Mouse (Mus musculus) right cerebral cortex, postnatal 4 days (tissue): ENCODE measurements around the gene Pgc.
A peak's percentile ranks its signal among the peaks of the same experiment; 100 is the strongest.

Source experiments
- DNase-seq: peaks from one replicate; pipeline ENCODE4 v3.0.0-alpha.2; 2022

Gene Pgc

DNA sequence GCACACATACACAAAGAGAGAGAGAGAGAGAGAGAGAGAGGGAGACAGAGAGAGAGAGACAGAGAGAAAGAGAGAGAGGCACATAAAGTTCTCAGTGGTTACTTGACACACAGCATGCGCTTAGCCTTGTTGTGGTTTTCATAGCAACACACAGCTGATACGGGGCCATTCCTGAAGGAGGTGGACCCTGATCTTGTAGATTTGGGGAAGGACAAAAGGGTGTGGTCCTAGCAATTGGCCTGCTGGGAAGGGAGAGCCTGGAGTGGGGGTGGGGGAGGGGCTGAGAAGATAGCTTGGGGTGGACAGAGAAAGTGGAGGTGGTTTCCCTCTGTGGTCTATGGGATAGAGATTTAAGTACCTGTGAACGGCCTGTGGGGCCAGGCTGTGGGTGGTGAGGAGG is 16.6 kb upstream of the Pgc start:
- no peak for DNase-seq

DNA sequence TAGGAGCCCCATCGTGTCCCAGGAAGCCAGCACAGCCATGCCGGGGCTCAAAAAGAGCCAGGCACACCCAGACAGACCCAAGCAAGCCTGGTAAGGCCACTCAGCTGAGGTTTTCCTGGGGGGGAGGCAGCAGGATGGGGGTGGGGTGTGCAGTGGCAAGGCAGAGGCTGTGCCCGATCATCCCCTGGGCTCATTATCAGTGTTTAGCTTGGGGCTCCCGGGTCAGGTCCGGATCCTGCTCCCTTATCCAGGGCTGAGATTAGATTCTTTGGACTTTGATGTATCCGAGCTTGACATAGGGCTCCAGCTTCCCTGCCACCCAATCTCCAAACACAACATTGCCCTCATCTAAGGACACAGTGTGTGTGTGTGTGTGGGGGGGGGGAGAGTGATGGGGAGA is 14.8 kb upstream of the Pgc start:
- DNase-seq: no peak

DNA sequence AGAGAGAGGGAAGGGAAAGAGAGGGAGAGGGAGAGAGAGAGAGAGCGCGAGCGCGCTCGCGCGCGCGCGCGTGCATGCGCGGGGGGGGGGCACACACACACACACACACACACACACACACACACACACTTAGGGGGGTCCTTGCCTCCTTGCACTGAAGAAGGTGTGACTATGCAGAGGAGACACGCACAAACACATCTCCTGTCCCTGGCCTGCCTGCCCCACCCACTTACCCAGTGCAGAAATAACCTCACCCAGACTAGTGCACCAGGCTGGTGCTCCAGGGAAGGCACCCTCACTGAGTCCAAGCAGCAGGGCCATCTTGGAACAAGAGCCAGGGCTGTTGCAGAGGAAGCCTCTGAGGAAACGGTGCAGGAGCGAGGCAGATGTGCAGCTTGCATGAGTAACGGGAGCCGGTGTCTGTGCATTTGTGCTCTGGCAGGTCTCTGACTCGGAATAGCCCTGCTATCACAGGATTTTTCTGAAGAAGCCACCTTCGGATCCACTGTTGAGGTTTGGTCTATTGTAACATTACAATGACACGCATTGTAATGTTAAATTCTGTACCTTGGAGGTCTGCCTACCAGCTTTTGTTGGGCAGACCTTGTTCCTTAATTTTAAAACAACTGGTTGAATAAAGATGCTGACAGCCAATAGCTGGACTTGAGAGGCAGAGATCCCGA is 13.6 kb upstream of the Pgc start:
- DNase-seq: no peak

DNA sequence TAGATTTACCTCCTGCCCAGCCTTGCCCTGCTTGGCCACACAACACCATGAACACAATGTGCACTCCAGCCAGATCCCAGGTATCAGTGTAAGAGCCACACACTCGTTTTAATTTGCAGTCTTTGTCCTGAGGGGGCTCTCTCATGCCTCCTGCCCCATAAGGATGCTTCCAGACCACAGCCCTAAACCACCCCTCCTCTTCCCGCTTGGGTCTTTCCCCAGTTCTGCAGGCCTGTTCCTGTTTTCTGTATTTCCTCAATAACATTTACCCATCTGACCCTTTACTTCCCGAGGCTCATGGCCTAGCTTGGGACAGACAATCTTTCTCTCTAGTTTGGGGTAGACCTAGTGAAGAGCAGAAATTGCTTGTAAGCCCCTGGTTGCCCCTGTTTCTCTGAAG is 11.6 kb upstream of the Pgc start:
- no peak for DNase-seq

DNA sequence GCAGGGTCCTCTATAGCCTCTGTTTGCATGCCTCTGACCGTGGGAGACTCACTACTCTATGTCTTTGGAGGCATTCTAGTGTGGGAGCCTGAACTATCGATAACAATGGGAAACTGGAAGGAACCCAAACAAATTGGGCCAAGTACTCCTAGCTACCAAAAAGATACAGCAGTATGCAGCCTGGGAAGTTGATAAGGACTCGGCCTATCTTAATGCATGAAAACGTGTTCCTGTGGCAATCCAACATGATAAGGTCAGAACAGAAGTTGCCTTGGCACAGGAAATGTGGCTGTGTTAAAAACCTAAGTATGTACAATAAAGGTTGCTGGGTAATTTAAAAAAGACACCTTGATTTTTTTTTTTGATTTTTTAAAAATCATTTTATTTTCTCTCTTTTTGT is 5.5 kb upstream of the Pgc start:
- DNase-seq: no peak

DNA sequence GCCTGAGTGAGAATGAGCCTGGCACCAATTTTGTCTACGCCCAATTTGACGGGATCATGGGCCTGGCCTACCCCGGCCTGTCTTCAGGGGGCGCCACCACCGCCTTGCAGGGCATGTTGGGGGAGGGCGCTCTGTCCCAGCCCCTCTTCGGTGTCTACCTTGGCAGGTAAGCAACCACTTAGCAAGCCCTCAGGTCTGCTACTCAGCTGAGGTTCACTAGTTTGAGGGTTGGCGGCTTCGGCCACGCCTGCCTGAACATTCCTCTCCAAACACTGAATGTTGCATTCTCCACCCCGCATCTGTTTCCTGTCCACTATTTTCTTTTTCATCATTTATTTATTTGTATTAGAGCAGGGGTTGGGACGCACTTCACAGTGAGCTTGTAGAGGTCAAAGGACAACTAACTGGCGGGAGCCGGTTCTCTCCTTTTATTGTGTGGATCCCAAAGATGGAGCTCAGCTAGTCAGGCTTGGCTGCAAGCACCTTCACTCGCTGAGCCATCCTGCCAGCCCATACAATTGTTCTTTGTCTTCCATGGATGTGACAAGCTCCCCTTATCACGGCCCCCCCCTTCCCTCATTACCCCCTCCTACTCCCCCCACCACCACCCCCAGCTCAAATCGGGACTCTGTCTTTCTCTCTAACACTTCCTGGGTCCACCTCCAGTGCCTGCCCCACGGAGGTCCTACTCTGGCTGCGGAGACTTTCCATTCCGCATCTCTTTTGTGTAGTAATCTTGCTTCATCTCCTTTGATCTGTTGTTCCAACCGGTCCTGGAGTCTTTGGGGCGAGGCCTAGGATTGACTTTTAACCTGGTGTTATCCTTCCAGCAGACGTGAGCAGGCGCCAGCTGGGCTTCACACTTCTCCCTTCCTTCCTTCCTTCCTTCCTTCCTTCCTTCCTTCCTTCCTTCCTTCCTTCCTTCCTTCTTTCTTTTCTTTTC is 4.3 kb downstream of the Pgc start:
- no peak for DNase-seq

DNA sequence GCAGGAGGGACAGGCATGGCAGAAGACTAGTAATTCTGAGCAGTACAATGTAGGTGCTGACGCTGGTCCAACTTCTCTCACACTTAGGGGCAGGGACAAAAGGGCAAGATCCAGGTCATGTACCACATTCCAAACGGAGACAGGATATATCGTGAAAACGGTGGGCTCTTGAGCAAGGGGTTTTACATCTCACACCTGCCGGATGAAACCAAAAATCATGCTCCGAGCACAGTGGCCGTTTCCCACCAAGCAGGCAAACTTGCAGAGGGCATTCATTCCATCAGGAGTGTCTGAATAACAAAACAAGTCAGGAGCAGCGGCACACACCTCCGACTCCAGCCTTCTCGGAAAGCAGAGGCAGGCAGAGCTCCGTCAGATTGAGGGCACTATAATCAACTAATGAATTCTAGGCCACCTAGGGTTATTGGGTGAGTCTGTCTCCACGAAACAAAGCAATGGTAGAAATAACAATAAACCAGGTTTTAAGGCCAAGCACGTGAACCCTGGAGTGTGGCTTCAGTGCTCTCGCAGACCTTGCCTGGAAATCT is 9.0 kb downstream of the Pgc start:
- DNase-seq: no peak

DNA sequence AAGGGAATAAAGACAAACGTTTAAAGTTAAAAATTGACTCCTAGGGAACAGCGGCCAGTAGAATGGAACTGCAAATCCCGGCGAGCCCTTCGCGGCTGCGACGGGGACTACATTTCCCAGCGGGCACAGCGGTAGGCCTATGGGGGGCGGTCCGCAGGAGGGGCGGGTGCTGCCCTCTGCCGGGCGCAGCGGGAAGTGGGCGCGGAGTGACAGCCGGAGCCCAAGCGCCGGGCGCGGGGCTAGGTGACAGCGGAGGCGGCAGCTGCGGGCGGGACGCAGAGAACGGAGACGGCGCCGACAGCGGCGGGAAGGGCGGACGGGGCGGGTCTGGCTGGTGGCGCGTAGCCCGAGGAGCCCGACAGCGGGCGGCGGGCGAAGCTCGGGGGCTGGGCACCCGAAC is 10.2 kb downstream of the Pgc start, which contains the start of gene Tfeb:
Gene Tfeb (plus strand): TSS at position 175 of the 400 bp plus-strand sequence.
- peak; percentile 99 for DNase-seq

DNA sequence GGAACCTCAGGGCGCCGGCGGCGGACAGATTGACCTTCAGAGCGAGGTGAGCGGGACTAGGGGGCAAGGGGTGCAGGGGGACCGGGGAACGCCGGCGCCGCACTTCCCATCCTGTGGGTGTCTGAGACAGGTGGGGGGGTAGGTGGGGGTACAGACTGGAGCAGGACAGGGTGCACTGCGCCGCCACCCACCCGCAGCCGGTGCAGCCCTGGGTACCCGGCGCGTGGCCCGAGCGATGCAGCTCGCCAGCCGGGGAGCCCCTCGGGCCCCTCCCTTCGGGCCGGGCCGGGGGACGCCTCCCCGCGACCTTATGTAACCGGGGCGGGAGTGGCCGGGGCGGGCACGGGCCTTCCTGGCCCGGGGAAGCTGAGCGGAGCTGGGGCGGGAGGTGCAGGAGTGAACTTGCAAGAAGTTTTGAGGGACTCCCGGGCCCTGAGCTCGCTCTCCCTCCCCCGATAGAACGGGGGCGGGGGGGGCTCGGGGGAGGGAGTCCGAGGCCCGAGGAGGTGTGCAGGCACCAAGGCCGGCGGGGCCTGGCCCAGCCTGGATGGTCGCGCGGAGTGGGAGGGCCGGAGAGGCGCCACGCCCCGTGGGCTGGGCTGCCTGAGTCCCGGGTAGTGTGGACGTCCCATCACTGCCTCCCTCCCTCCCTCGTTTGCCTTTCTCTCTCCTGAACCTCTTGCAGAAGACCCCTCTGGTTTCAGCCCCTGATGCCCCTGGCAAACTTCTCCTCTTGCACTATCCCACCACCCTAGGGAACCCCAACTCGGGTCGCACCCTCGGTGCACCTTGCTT is 10.8 kb downstream of the Pgc start:
- peak; percentile 45 for DNase-seq

DNA sequence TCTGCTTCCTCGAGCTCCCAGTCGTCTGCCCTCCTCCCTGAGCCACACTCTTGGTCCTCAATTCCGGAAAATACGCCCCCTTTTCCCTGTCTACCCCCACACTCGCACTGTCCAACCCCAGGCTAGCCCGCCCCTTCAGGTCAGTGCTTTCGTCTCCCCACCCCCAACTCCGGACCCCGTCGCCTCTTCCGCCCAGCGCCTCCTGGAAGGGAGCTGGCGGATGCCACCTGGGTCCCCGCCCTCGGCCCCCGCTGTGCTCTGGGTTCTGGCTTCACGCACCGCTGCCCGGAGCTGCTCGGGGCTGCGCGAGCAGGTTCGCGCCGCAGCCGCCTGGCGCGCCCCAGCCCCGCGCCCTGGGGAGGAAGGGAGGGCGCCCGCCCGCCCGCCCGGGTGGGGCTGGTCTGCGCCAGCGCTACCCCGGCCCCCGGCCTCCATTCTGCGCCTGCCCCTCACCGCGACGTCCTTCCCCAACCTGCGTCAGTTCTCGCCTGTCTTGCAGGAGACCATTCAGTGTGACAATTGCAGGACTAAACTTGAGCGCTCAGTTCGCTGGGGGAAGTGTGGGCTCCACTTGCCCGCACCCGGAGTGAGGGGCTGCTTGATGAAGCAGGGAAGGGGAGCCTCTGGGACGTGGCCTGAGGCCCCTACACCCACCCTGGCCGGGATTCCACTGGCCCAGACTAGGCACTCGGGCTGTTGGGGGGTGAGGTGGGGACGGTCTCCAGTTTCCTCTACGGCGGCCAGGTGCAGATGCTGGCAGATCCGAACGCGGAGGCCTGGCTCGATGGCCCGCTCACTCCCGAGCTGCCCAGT is 11.6 kb downstream of the Pgc start:
- DNase-seq: peak; percentile 14

DNA sequence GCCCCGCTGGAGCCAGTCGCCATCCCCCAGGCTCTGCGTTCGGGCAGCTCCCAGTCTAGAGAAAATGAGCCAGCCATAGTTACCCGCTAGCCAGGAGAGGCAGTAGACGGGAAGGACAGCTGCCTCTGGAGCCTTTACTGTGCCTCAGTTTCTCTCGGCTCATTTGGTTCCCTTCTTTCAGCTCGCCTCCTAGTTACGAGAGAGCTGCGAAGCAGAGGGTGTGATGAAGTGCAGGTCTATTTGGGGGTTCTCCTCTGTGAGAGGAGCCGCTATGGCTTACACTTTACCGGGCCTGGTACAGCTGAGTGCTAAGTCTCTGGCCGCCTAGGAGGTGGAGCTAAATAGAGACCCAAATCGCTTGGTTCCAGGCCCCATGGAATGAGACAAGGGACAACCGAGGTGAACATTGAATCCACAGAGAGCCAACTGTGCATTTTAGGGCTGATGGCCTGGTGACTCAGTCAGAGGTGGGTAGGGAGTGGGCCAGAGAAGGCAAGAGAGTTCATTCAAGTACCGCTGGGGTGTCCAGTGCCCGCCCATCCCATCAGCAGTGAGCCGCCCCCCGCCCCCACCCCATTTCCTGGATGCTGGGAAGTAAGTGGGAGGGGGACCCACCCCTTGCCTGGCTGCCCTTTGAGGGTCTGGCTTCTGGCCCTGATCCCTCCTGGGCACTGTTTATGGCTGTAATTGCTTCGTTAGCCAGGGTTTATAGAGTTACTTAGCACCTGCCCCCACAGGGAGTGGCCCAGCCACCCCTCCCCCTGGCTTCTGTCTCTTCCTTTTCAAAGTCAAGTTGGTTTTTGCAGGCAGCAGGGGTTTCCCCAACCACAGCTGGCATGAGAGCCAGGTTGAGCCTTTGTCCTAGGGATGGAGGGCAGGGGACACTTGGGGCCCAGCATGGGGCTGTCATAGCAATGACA is 12.5 kb downstream of the Pgc start:
- no peak for DNase-seq

DNA sequence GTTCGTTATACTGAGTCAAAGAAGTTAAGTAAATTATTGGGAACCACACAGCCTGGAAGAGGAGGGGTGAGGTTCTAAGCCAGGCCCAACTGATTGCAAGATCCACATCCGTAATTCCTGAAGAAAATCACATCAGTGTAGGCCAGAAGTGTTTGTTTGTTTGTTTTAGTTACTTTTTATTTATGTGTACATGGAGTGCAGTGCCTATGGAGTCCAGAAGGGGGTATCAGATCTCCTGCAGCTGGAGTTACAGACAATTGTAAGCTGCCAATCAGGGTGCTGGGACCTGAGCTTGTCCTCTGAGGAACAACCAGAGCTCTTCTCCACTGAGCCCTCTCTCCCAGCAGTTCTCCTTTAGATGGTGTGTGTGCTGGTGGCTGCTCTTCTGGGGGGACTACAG is 13.5 kb downstream of the Pgc start:
- no peak for DNase-seq

DNA sequence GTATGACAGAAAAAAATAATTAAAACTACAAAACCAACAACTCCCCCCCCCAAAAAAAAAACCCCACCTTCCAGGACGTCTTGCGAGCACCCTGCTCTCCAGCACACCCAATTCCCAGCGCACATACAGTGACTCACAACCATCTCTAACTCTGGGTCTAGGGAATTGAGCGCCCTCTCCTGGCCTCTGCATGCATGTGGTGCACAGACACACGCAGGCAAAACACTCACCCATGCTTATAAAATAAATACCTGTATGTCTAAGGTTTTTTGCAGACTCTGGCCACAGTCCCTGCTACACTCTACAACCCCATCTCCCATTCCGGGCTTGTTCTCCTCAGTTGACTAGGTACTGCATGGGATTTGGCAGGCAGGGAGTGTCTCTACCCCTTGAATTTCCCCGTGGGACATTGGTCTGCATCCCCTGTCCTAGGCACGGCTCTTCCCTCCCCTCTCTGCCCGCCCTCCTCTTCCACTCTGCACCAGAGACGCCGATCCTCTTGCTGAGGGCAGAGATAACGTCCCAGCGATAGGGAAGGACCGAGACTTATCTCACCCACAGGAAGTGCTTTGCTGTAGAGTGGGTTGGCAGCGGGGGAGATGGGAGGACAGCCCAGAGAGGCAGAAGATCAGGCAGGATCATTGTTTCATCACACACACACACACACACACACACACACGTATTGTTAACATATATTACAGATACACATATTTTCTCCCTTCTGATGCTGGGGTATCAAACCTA is 16.5 kb downstream of the Pgc start:
- DNase-seq: no peak

DNA sequence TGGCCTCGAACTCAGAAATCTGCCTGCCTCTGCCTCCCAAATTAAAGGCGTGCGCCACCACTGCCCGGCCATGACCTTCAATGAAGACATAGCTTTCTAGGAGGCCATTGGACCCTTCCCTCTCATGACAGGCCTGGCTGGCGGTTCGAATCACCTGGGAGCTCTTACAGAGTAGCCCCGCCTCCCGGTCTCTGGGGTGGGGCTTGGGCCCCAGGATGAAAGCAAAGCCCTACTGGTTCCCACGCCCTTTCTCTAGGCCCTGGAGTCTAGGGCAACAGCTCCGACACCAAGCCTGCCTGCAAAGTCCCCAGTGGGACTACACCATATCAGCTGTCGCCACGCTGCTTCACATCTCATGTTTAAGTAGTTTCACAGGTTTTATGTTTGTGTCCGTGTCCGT is 17.4 kb downstream of the Pgc start:
- DNase-seq: no peak

DNA sequence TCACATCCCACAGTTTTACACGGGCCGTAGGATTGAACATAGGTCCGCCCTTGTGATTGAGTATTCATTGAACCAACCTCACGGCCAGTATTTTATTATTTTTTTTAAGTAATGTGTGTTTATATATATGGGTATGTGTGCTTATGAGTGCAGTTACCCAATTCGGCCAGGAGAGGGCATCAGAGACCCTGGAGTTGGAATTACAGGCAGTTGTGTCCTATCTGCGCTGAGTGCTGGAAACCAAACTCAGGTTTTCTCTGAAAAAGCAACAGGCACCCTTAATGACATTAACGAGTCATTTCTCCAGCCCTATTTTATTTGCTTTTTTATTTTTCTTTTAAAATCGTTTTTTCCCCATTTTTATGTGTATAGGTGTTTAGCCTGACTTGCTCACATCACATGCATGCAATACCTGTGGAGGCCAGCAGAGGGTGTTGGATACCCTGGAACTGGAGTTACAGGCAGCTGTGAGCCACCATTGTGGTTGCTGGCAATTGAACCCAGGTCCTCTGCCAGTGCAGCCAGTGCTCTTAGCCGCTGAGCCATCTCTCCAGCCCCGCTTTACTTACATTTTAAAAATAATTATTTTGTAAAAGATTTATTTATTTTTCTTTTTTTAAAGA is 18.2 kb downstream of the Pgc start:
- DNase-seq: no peak

DNA sequence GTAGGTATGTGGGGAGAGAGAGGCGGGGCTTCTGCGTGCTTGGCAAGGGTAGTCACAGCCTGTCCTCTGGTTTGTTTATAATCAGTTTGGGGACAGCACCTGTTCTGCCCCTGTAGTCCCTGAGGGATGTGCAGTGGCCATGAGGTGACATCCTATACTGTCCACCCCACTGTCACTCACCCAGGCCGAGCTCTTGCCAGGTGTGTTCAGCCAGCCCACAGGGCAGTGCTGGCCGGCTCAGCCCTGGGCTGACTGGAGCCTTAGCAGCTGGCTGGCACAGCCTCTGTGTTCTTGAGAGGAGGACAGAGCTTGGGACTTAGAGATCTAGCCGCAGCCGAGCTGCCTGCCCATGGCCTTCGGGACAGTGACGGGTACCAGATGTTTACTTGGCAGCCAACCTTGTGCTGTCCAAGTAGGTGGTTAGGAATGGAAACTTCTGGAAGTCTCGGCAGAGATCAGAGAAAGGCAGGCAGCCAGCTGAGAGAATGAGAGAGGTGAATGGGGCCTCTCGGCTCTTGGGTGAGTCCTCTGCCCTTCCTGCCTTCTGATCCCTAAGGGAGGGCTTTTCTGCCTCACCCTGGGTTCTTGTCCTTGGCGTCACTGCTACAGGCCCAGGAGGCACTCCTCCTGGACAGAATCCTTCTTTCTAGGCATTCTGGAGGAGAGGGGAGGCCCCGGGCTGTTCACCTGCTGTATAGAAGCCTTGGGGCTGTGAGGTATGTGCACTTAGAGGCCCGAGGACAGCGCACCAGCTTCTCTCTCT is 22.3 kb downstream of the Pgc start:
- no peak for DNase-seq

DNA sequence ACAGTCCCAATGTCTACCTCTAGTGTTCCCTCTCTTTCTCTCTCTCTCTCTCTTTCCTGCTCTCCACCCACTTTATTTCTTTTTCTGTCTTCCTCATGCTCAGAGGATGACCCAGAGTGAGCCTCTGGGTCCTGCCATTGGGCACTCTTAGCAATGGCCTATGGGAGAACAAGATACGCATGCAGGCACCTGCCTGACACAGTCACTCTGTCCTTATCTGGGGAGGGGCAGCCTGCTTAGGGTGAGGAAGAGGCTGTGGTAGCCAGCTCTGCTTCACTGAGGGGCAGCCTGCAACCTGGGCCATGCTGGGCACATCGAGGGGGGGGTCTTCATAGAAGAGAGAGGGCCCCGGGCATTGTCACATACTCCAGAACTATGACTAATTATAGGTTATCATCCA is 23.0 kb downstream of the Pgc start:
- DNase-seq: no peak

DNA sequence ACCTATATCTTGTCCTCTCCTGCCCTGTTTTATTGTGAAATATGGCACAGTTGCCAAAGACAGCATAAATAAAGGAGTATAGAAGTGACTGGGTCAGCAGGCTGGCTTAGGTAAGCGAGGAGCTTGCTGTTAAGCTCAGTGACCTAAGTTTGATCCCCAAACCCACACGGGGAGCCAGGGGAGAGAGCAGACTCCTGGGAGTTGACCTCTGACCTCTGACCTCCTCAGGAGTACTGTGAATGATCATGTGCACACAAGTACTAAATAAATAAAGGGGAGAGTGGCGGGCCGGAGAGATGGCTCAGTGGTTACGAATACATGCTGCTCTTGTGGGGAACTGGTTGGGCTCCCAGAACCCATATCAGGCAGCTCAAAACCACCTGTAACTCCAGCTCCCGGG is 23.5 kb downstream of the Pgc start:
- no peak for DNase-seq

DNA sequence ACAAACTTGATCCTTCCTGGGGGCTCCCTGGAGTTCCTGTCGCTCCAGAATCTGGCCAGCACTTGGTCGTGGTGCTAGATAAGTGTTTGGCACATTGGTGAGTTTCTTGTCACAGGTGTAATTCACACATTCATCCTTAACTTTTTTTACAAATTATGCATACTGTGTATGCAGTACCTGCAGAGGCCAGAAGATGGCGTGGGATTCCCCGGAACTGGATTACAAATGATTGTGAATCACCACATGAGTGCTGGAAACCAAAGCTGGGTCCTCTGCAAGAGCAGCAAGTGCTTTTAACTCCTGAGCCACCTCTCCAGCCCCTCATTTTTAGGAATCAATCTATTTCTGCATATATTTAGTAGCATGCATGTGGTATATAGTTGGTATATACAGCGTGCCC is 25.2 kb downstream of the Pgc start:
- DNase-seq: no peak
